Mouse (Mus musculus) lung, embryonic 14.5 days (tissue): ENCODE measurements at regions not wholly inside any gene's neighbourhood (a gene's known extent, or its start where the extent isn't known, plus 50 kb on each side); places are given as distances from the start of the nearest gene placed in this dataset.

Experiments
- ATAC-seq: fragments of 200-750 bp; cut with Nextera tagmentation; 2 replicates; pipeline ENCODE4 v1.8.0; 2017; ENCODE audit warnings: mild to moderate bottlenecking, moderate TSS enrichment, moderate library complexity; ENCODE audit not compliant: insufficient read depth
- DNase-seq: peaks from one replicate; pipeline ENCODE4 v3.0.0-alpha.2; 2015
- H3K27ac ChIP-seq: fragments of 300-500 bp; sonication (generic); 2 replicates; pipeline ENCODE4 v1.5.1; 2014; ENCODE audit warnings: low read depth, mild to moderate bottlenecking, moderate library complexity
- H3K27me3 ChIP-seq: fragments of 300-500 bp; sonication (generic); 2 replicates; pipeline ENCODE4 v1.6.1; 2014; ENCODE audit warnings: low read length, control low read depth; ENCODE audit not compliant: insufficient read depth
- H3K36me3 ChIP-seq: fragments of 300-500 bp; sonication (generic); 2 replicates; pipeline ENCODE4 v1.6.1; 2014; ENCODE audit warnings: control low read depth; ENCODE audit not compliant: insufficient read depth
- H3K4me1 ChIP-seq: fragments of 300-500 bp; sonication (generic); 2 replicates; pipeline ENCODE4 v1.6.1; 2014; ENCODE audit warnings: antibody characterized with exemption, control low read depth; ENCODE audit not compliant: insufficient read depth
- H3K4me2 ChIP-seq: fragments of 300-500 bp; sonication (generic); 2 replicates; pipeline ENCODE4 v1.6.1; 2014; ENCODE audit warnings: mild to moderate bottlenecking
- H3K4me3 ChIP-seq: fragments of 300-500 bp; sonication (generic); 2 replicates; pipeline ENCODE4 v1.5.1; 2014; ENCODE audit warnings: low read depth, low read length
- H3K9ac ChIP-seq: fragments of 300-500 bp; sonication (generic); 2 replicates; pipeline ENCODE4 v1.6.1; 2014
- H3K9me3 ChIP-seq: fragments of 300-500 bp; sonication (generic); 2 replicates; pipeline ENCODE4 v1.6.1; 2016; ENCODE audit warnings: low read depth, low read length, control low read depth
- CTCF ChIP-seq: IDR thresholded peaks from 2 replicates; pipeline ENCODE4 v1.5.1; 2016; ENCODE audit warnings: antibody characterized with exemption, low read depth
- WGBS: fragments of 180-500 bp; shearing (Covaris S2); extraction: QIAGEN DNeasy Blood & Tissue Kit; methylation state at CpG from one replicate; pipeline ENCODE4 v1.1.7; 2014; 5-methylcytosine and 5-hydroxymethylcytosine counted together

DNA sequence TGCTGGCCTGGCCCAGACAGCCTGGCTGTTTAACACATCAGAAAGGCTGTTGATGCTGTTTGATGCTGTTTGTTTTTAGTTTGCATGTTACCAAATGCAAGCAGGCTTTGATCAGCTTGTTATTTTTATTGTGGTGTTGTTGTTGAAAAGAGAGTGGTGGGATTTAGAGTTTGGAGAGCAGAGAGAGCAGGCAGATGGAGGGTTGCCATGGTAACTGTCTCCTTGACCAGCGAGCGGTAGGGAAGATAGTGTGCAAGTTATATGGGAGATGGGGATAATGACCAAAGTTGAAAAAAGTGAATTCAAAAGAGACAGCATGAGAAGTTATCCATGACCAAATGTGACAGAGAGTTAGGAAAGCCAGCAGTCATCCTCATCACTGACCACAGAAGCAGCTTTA is 83.3 kb downstream of the Cmc2 start:
- H3K4me2 ChIP-seq, result no peak overlapping the region
- H3K9ac ChIP-seq, result no peak overlapping the region
- no peaks in the 10 kb centered on the region for H3K4me1 ChIP-seq
- H3K36me3 ChIP-seq, result no peaks in the 10 kb centered on the region
- WGBS, result 50% methylated on average over 2 of the region's 2 CpGs
- H3K27me3 ChIP-seq, result no peaks in the 10 kb centered on the region
- no peak for ATAC-seq
- no peak overlapping the region for H3K27ac ChIP-seq
- H3K4me3 ChIP-seq, result no peak overlapping the region
- no peaks in the 10 kb centered on the region for H3K9me3 ChIP-seq
- TF ChIP-seq CTCF, result no peak
- no peak for DNase-seq

DNA sequence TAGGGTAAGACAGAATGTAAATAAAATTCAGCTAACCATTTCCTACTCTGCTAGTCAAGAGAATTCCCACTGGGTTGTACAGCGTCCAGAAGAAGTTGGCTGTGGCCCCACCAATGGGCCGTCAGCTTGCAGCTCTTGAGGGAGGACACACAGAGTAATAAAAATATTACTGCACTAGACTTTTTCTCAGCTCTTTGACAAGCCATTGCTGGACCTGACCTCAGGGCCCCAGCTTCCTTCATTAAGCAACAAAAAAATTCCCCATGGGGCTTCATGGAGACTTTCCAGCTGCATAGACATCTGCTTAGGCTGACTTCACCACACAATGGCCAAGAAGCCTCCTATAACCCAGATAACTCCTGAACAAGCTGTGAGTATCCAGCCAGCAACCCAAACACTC is 89.1 kb downstream of the Cmc2 start:
- no peak overlapping the region for H3K4me2 ChIP-seq
- no peak overlapping the region for H3K4me3 ChIP-seq
- ATAC-seq (peak; percentile 87), DNase-seq (peak; percentile 80)
- H3K9me3 ChIP-seq, result no peaks in the 10 kb centered on the region
- no peak overlapping the region for H3K27ac ChIP-seq
- 44% methylated on average over 2 of the region's 2 CpGs for WGBS
- H3K9ac ChIP-seq, result no peak overlapping the region
- no peaks in the 10 kb centered on the region for H3K36me3 ChIP-seq
- no peaks in the 10 kb centered on the region for H3K27me3 ChIP-seq
- TF ChIP-seq CTCF, result no peak
- no peaks in the 10 kb centered on the region for H3K4me1 ChIP-seq

- DNase-seq (no peak), ATAC-seq (no peak)
- Histone ChIP-seq H3K4me2 (no peak overlapping the region), H3K4me3 (no peak overlapping the region), H3K27me3 (no peaks in the 10 kb centered on the region), H3K9ac (no peak overlapping the region), H3K9me3 (no peaks in the 10 kb centered on the region), H3K4me1 (no peaks in the 10 kb centered on the region), H3K36me3 (no peaks in the 10 kb centered on the region), H3K27ac (no peak overlapping the region)
- no peak for TF ChIP-seq CTCF
- WGBS, result 87% methylated on average over 3 of the region's 3 CpGs
Observed at GRCm38 (mm10) chr8:116829631-116830030, 91.6 kb downstream of the Cmc2 start.

DNA sequence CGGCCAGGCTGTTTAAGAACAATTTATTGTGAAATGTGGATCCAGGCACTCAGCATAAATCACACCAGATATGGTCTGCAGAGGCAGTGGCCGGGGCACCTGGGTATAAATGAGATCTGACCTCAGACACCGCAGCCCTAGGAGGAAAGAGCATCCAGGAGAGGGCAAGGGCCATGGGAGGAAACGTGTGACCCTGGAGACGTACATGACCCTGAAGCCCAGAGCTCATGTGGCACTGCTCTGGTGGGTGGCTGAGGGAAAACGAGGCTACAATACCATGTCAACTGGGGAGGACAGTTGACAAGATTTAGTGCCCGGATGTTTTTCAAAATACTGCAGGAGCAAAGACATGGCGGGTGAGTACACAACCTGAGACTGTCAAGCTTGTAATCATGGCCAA is 93.0 kb downstream of the Cmc2 start:
- no peak overlapping the region for H3K4me2 ChIP-seq
- H3K36me3 ChIP-seq, result no peaks in the 10 kb centered on the region
- no peak overlapping the region for H3K4me3 ChIP-seq
- DNase-seq (no peak), ATAC-seq (no peak)
- no peak overlapping the region for H3K9ac ChIP-seq
- no peak overlapping the region for H3K27ac ChIP-seq
- 75% methylated on average over 8 of the region's 8 CpGs for WGBS
- 0 out of 2 replicates have a peak, but pooled peaks cover 3% of the 10 kb centered on the region for H3K9me3 ChIP-seq
- no peaks in the 10 kb centered on the region for H3K27me3 ChIP-seq
- no peaks in the 10 kb centered on the region for H3K4me1 ChIP-seq
- no peak for TF ChIP-seq CTCF

DNA sequence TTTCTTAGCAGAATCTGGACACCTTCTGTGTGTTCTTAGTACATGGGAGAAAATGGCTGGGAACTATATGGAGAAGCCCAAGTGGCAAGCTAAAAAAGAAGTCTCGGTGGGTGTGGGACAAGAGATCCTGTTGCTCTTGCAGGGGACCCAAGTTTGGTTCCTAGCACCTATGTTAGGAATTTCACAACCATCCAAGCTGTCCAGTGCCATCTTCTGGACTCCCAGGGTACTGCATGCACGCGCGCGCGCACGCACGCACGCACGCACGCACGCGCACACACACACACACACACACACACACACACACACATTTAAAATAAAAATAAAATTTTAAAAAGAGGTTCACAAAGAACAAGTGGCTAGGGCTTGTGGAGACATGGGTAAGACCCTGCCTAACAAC is 94.1 kb downstream of the Cmc2 start:
- ATAC-seq, result no peak
- Histone ChIP-seq H3K27me3 (no peaks in the 10 kb centered on the region), H3K4me3 (no peak overlapping the region), H3K9me3 (0 out of 2 replicates have a peak, but pooled peaks cover 3% of the 10 kb centered on the region), H3K27ac (no peak overlapping the region), H3K36me3 (no peaks in the 10 kb centered on the region), H3K4me2 (no peak overlapping the region), H3K4me1 (no peaks in the 10 kb centered on the region), H3K9ac (no peak overlapping the region)
- no peak for DNase-seq
- 0 out of 2 replicates have a peak, but pooled peaks have one; percentile 13 for TF ChIP-seq CTCF
- 98% methylated on average over 13 of the region's 13 CpGs for WGBS

- H3K4me3 ChIP-seq, result no peak overlapping the region
- H3K4me1 ChIP-seq, result no peaks in the 10 kb centered on the region
- no peaks in the 10 kb centered on the region for H3K36me3 ChIP-seq
- H3K27ac ChIP-seq, result peak overlapping the region; percentile 52; the same call in 1 of the 2 replicates
- no peak for TF ChIP-seq CTCF
- H3K9me3 ChIP-seq, result no peaks in the 10 kb centered on the region
- WGBS, result 23% methylated on average over 10 of the region's 10 CpGs
- DNase-seq (peak; percentile 81), ATAC-seq (peak; percentile 93)
- H3K4me2 ChIP-seq, result peak overlapping the region; percentile 23
- H3K27me3 ChIP-seq, result no peaks in the 10 kb centered on the region
- H3K9ac ChIP-seq, result no peak overlapping the region
Observed at GRCm38 (mm10) chr8:116814118-116814851, 81.5 kb upstream of the Cdyl2 start.

DNA sequence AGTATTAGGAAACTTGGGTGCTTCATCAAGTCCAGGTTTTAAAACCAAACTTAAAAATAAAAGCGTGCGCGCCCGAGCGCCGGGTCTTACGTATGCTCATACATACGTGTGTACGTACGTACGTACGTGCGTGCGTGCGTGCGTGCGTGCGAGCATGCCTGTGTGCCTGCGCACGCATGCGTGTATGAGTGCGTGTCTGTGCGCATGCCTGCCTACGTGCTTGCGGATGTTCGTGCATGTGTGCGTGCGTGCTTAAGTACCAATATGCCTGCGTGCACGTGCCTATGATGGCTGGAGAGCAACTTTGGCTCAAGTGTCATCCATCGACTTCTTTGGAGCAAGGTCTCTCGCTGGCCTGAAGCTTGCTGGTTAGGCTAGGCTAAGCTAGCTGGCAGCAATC is 68.5 kb upstream of the Cdyl2 start:
- no peak for ATAC-seq
- WGBS, result 95% methylated on average over 32 of the region's 32 CpGs
- peaks cover 4% of the 10 kb centered on the region; the same call in 1 of the 2 replicates for H3K9me3 ChIP-seq
- H3K36me3 ChIP-seq, result no peaks in the 10 kb centered on the region
- no peak overlapping the region for H3K4me3 ChIP-seq
- no peak overlapping the region for H3K9ac ChIP-seq
- no peaks in the 10 kb centered on the region for H3K27me3 ChIP-seq
- no peaks in the 10 kb centered on the region for H3K4me1 ChIP-seq
- H3K4me2 ChIP-seq, result no peak overlapping the region
- DNase-seq, result no peak
- H3K27ac ChIP-seq, result no peak overlapping the region
- TF ChIP-seq CTCF, result no peak
